Mouse (Mus musculus): ENCODE measurements around the gene Riok2.
A peak's percentile ranks its signal among the peaks of the same experiment; 100 is the strongest.
"Not testable (repeated sequence)": the region's sequence is repeated elsewhere in the genome, so short reads cannot be mapped to it uniquely, and the experiment has no call there.

Riok2 gene

DNA sequence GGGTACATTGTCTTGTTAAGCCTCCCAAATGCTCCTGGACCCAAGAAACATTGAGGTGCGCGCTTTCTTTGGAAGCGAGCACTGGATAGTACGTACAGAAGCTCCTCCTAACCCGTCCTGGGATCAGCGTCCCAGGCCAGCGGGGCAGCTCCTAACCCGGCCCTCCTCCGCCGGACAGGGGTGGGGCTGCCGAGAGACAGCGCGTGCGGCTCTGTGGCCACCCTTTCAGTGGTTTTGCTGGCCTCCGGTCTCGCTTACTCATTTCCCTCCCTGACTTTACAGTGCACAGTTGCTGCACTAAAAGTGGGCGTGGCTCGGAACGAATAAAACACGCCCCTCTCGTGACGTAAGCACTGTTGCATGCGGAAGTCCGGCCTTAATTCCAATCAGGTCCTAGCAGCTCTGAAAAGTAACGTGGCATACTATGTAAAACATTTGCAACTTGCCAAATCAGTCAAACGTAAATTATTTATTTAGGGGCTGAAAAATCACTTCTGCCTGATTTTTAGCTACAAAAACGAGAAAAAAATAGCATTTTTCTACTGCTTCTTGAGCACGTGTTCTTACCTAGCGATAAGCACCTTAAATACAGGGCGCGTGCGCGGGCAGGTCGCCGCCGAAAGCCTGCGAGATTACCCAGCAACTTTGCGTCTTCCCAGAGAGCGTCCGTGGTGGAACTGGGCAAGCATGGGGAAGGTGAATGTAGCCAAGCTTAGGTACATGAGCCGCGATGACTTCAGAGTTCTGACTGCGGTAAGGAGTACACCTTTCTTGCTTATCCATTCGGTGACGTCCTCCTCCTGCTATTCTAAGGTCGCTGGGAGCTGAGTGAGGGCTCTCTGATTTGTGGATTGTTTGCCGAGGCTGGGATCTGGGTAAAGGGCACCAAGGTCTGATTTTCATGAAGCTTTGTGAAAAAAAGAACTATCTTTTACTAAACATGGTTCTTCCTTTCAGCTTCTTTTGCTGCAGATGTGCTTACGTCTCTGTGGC, at the start of gene Riok2:
Gene Riok2, plus strand, starts transcription at position 392 of the 993 bp plus-strand sequence.
- DNase-seq: peak; percentile 99

DNA sequence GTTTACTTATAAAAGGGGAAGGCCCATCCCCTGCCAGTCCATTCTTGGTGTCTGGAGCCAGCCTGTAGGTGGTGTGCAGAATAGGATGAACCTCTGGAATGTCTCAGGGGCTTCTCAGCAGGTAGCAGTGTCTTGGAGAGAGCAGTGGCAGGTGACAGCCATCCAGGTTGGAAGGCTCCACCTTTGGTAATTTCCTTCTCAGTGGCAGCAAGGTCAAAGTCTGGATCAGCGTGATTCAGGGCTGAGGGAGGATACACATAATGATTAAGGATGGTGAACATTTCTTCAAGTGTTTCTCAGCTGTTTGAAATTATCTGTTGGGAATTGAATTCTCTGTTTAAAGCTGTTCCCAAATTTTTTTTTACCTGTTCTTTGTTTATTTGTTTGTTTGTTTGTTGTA, 48.1 kb upstream of the Riok2 start:
- DNase-seq: not testable (repeated sequence)

DNA sequence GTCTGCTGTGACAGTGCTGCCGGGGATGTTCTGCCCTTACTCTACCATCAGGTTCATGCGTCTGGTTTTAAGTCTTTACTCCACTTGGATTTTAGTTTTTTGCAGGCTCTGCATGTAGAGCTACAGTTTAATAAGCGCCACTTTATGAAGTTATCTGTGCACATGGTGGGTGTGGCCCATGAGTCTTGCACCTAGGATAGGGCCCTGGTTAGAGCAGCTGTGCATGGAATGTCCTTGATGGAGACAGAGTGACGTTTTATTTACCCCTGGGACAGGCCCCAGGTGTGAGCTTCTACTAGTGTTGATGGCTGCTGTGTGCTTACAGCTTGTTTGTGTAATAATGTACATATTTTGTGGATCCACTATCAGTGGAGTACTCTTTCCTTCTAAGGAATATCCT, 47.5 kb upstream of the Riok2 start:
- DNase-seq: no peak

DNA sequence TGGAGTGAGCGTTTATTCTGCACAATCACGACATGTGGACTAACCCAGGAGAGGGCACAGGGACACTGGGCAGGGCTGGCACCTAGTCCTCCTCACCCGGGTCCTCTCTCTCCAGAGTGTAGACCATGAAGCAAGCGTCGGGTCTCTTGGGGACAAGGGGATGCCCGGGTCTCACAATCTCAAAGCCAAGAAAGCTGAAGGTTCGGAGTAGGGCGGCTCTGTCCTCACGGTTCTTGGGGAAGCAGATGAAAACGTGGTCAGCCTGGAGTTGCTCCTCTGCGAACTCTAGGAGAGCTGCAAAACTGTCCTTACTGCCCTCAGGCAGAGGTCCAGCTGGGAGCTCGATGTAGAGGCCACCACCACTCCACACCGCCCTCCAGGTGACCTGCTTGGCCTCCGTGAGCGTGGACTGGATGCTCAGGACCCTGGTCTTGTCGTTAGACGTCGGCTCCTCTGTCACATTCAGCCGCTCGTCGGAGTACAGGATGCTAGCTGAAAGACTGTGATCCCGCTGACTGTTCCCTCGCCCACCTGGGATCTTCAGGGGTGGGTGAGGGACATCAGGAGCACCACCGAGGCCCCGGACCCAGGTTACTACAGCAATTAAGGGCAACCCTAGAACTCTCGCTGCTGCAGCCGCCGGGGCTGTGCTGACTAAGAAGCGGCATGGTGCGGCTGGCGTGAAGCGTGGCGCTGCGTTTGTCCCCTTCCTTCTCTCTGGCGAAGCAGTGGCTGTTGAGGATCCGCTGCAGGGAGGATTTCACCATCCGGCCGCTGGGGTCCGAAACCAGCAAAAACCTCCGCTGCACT, 28.5 kb upstream of the Riok2 start:
- DNase-seq: not testable (repeated sequence)

DNA sequence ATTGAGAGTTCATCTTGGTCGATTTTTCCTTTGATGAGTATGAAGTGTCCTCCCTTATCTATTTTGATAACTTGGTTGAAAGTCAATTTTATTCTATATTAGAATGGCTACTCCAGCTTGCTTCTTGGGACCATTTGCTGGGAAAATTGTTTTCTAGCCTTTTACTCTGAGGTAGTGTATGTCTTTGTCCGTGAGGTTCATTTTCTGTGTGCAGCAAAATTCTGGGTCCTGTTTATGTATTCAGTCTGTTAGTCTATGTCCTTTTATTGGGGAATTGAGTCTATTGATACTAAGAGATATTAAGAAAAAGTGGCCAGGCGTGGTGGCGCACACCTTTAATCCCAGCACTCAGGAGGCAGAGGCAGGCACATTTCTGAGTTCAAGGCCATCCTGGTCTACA, 27.8 kb upstream of the Riok2 start:
- not testable (repeated sequence) for DNase-seq

DNA sequence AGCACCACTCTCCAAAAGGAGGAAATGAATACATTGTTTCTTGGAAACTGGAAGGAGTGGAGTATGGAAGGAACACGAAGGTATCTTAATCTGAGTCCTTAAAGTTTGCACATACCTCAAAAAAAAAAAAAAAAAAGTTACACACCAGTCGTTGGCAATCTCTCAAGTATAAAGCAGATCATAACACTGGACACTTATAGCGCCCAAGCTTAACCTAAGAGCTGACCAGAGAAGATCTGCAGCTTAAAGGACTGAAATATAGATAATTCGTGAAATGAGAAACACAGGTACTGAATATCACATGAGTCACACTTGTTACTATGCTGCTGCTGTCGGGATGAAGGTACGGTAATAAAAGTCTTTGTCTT, 575 bp upstream of the Riok2 start:
- DNase-seq: no peak

DNA sequence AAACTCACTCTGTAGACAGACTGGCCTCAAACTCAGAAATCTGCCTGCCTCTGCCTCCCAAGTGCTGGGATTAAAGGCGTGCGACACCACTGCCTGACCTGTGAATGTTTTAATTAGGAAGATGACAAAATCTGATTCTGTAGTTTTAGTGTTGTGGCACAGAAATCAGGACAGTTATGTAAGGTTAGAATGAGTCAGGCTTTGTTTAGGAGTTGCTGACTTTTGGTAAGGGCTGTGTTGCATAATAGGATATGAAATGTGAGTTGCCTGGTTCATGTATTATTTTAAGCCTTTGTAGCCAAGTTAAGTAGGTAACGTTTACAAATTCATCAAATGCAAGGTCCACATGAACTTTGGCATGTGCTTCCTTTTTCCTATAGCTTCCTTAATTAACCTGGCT, 1.5 kb downstream of the Riok2 start:
- DNase-seq: no peak

DNA sequence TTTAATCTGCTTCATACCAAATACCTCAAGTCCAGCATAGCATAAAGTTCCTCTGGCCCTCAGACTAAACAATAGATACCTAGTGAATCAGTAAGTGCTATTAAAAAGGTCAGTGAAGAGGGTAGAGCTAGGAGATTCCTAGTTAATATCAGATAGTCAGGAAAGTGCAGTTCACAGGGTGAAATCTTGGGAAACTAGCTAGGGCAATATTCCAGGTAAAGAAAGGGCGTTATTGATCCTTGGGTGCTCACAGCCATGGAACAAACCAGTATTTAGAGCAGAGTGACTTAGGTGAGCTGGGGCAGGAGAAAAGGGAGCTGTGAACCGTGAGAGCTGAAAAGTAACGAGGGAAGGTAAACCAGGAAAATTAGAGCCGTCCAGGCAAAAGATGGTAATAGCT, 9.6 kb downstream of the Riok2 start:
- no peak for DNase-seq

DNA sequence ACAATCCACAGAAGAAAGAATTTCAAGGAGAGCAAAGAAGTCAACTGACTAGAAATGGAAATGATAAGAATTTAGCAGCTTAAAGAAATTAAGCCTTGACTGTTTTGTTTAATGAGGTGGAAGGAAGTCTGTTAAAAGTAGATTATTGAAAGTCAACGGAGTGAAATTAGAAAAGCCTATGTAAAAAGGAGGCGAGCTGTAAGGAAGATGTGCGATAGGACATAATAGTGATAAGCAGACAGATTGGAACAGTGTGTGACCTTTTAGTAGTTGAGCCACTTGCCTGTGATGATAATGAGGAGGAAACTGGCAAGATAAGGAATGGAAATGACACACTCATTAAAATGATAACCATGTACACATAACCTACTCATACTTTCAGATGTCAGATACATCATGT, 10.4 kb downstream of the Riok2 start:
- DNase-seq: no peak

DNA sequence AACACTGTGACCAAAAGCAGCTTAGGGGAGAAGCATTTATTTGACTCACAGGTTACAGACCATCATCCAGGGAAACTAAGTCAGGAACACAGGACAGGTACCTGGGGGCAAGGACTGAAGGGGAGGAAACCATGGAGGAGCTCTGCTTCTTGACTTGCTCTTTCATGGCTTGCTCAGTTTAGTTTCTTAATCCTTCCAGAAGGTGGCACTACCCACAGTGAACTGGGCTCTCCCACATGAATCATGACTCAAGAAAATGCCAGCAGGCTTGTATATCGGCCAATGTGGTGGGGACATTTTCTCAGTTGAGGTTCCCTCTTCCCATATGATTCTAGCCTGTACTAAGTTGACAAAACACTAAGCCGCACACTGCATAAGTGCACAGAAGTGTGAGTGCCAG, 12.0 kb downstream of the Riok2 start:
- no peak for DNase-seq

DNA sequence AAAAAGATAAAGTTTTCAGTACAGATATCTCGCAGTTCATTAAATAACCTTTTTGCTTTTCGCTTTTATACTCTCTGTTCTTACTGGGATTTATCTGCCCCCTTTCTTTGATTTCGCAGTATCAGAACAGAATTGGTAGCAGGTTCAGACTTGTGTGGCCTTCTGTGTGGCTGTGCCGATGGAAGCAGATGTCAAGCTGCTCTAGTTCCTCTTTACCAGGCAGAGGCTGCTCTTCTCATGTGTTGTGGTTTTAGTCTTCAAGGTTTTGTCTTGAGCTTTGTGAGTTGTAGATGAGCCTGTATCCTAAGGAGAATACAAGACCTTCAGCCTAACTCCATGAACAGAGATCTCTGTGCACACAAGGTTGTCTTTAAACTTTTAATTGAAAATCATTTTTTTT, 17.7 kb downstream of the Riok2 start:
- no peak for DNase-seq

DNA sequence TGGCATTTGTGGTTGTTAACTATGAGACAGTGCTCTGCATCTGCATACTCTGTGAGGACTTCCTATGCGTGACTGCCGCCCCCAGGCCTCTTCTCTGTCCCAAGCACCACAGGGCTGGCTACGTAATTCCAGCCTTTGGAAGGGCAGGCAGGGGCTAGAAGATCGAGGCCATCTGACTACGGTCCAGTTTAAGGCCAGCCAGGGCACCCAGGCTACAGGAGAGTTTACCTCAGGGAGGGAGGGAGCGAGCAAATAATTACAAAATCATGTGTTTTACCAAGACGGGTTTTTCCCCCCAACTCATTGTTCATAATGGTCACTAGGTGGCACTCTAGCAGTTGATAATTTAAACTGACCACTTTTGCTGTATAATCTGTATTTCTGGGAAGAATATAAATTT, 18.8 kb downstream of the Riok2 start:
- DNase-seq: peak; percentile 62

DNA sequence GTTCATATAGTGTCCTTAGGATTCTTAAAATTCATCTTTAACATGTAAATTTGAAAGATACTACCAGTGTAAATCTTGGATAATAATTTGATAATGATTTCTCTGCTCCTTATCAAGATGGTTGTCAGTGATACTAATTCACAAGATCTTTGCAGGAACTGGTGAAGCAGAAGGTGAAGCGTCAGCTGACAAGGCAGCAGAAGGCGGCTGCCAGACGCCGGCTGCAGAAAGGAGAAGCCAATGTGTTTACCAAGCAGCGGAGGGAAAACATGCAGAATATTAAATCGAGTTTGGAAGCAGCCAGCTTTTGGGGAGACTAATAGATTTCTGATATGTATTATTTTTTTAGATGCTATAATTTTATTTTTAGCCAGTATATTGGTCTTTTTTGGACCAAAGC, 19.2 kb downstream of the Riok2 start:
- no peak for DNase-seq

DNA sequence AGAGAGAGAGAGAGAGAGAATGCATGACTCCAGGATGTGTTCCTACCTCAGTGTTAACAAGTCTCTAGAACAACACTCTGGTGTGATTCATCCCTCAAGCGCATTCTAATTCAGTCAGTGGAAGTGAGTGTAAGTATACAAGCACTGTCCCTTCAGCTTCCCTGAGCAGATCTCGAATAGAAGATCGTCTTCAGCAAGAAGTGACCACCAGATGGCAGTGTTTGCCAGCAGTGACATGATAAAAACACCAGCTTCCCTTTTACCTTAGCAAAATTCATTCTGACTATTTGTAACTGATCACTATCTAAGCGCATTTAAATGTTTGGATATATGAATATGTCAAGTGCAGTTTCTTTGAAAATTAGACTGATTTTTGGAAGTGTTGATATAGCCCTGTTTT, 20.2 kb downstream of the Riok2 start:
- DNase-seq: peak; percentile 78

DNA sequence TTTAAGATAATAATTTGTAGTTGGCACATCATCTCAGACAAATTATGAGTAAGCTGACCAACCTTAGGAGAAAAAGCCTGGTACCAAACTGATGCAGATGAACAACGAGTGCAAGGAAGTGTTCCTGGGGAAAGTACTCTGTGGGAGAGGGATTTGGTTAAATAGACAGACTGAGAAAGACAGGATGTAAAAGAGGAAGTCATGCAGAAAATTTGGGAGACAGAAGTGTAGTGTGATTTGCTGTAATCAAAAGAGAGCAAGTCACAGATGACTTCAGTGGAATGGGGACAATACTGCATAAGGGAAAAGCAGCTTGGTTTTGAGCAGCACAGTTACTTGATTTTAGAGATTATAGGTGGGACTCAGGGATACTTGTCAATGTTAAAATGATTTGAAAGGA, 22.8 kb downstream of the Riok2 start:
- no peak for DNase-seq

DNA sequence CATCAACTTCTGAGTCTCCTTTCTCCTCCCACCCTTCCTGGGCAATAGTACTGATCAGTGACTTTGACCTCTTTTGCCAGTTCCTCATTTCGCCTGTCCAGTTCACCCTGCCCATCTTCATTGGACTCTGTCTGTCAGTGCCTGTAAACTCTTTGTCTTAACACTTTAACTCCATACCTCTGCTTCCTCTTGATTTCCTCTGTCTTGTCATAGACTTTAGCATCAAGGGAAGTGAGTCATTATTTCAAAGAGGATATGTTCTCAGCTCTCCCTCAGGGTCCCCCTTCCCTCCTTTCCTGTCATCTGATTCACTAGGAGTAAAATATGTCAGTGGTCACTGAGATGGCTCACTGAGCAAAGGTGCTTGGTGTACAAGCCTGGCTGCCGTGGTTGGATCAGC, 24.6 kb downstream of the Riok2 start:
- no peak for DNase-seq

DNA sequence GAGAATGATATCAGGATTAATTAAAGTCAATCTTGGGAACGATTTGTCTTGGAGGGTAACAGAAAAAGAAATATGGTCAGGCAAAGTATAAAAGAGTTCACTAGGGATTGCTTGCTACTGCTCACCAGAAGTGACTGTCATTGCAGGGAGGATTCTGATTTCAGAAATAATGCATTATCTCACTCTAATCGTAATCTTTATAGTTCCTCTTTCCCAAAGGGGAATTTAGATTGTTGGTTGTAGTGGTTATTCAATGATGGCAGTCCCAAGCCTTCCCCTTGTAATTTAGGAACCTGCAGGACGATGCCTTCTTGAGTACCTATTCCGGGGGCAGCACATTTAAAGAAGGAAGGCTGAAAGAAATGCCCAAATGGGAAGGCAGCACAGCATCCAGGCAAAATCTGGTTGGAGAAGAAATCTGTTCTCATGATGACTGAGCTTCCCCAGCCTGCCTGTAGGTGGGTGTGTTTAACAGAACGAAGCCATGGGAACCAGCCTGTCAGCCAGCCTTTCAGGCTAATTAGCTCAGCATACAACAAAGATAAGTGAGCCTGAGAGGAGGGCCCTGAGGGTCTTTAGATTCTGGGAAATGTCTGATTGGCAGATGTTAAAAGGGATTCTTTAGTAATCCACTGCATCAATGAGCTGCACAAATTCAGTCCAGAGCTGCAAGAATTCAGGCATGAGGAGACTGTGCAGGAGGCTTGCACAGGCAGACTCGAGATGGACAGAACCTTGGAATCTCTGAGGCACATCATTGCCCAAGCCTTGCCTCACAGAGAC, 28.3 kb downstream of the Riok2 start, which contains the start of gene Lix1:
Gene Lix1, plus strand, starts transcription at position 451 of the 783 bp plus-strand sequence.
- peak; percentile 22 for DNase-seq

DNA sequence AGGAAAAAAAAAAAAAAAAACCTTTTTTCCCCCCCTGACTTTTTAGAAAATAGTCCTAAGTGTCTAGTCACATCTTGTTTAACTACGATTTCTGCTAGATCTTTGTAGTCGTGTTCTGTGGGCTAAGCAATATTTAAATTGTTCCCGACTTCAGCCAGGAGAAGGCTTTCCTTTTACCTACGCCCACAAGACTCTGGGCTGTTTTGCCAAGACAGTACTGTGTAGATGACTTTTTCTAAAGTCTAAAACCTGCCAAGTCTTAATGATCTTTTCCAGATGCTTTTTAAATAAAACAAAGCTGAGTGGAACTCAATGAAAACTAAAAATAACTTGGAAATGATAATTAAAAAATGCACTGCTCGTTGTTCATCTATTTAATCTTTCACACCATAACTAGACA, 28.9 kb downstream of the Riok2 start:
- DNase-seq: no peak

DNA sequence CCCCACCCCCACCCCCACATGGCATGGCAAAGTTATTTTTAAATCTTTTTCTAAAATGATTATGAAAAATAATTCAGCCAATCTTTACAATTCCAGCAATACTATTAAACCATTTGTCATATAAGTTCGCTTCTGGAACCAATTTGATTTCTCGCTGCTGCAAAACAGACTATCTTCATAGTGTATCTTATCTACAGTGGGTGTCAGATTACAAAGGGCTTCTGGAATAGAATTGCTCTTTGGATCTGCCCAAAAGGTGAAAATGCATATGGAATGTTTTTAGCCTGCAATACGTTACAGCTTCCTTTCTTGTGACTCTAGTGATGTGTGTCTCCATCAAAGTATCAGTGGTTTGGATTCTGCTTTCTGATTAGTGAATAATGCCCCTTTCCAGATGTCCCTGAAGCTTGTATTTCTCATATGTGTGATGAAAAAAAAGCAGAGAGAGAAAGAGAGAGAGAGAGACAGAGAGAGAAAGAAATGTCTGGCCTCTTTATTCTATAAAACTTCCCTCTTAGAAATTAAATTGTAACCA, 29.5 kb downstream of the Riok2 start:
- no peak for DNase-seq

DNA sequence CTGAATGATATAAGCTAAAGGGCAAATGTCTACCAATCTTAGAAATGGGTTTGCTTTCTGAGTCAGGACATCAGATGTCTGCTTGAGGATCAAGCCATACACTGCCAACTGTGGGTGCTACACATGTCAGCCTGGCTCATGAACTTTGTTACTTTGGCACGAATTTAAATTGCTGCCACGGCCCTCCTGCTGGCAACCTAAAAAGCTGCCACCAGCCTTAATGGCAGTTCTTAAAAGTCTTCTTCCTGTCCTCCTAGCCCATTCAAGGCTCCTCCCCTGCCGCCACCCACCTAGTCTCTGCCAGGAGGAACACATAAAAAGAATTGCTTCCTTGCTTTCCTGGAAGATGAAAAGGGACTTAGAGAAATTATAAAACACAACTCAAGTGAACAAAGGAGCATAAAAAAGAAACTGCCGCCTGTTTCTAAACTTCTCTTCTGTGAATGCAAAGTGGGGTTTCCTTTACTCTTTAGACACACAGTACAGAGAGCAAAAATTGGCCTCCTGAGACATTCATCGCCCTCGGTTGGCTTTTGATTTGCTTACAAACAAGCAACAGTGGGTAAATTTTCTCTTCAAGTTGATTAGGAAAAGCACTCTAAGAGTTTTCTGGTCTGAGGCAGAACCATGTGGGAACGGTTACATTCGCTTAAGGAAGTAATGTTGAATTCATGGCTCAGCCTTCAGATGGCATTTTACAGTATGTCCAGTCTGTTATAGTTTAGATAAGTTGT, 30.9 kb downstream of the Riok2 start:
- DNase-seq: peak; percentile 43

DNA sequence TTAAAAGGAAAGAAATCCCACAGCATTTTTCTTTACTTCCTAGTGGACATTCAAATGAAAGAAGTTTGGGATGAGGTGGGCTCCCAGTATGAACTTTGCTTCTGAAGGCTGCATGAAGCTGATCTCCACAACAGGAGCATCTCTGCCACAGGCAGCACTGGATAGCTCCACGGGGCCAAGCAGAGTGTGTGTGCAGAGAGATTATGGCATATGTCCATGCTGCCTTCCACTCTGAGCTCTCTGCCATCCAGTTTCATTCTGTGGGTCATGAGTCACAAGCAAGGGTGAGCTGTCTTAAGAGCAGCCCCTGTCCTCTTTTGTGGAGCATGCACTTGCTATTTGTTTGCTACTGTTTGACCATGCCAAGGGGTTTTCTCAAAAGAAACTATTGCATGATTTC, 31.5 kb downstream of the Riok2 start:
- DNase-seq: no peak

DNA sequence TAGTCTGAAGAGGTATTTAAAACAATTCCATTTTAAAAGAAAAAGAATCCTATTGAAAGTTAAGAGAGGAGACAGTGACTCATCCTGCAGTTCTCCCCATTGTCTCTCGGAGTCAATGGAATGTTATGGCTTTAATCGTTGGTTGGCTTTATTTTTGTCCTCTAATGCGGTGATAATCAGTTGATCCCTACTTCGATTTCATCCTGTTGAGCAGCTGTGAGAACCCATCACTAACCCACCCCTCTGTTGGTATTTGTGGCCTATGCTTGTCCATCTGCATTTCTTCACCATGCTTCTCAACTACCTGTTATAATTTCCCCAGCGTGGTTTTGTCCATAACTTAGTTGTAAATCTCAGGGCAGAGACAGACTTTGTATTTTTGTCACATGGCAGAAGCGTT, 34.0 kb downstream of the Riok2 start:
- no peak for DNase-seq
